Mouse (Mus musculus) cerebellum, postnatal 25 days (tissue): ENCODE results near the gene Cdk19.
"Not testable (repeated sequence)": the region's sequence is repeated elsewhere in the genome, so short reads cannot be mapped to it uniquely, and the experiment has no call there.

Experiments used
- DNase-seq, 2 experiments: peaks; one replicate each; pipeline ENCODE4 v3.0.0; 2021; ENCODE audit warnings: mixed read lengths in 2 of 2

Gene Cdk19

GRCm38 (mm10) chr10:40489086-40489796 lies 149.9 kb downstream of the Cdk19 start:
- DNase-seq: no peak

- no peak for DNase-seq
Measured at GRCm38 (mm10) chr10:40491131-40491530, 151.8 kb downstream of the Cdk19 start.

GRCm38 (mm10) chr10:40491748-40492147 lies 152.4 kb downstream of the Cdk19 start:
- DNase-seq: no peak

- no peak for DNase-seq
Measured at GRCm38 (mm10) chr10:40494181-40495162, 155.1 kb downstream of the Cdk19 start.

- DNase-seq: no peak
Measured at GRCm38 (mm10) chr10:40497301-40498041, 158.1 kb downstream of the Cdk19 start.

GRCm38 (mm10) chr10:40498426-40498825 lies 159.1 kb downstream of the Cdk19 start:
- DNase-seq: no peak

- DNase-seq: peak in 1 of 2 experiments; percentile 47
Measured at GRCm38 (mm10) chr10:40499314-40500252, 160.2 kb downstream of the Cdk19 start.

- DNase-seq: no peak
Measured at GRCm38 (mm10) chr10:40500723-40501245, 161.4 kb downstream of the Cdk19 start.

GRCm38 (mm10) chr10:40502734-40503133 lies 163.4 kb downstream of the Cdk19 start:
- no peak for DNase-seq

GRCm38 (mm10) chr10:40510356-40510755 lies 171.0 kb downstream of the Cdk19 start:
- DNase-seq: no peak

- no peak for DNase-seq
Measured at GRCm38 (mm10) chr10:40511221-40511677, 171.9 kb downstream of the Cdk19 start.

GRCm38 (mm10) chr10:40512185-40512584 lies 172.8 kb downstream of the Cdk19 start:
- DNase-seq: no peak

GRCm38 (mm10) chr10:40512996-40513395 lies 173.6 kb downstream of the Cdk19 start:
- not testable (repeated sequence) for DNase-seq

GRCm38 (mm10) chr10:40515225-40515681 lies 175.9 kb downstream of the Cdk19 start:
- DNase-seq: no peak

- peak in 1 of 2 experiments; percentile 25 for DNase-seq
Measured at GRCm38 (mm10) chr10:40516421-40516820, 177.1 kb downstream of the Cdk19 start.

GRCm38 (mm10) chr10:40519586-40519985 lies 180.2 kb downstream of the Cdk19 start:
- peak; percentile 34 to 51 for DNase-seq

- no peak for DNase-seq
Measured at GRCm38 (mm10) chr10:40521579-40521978, 182.2 kb downstream of the Cdk19 start.

GRCm38 (mm10) chr10:40523312-40523975 lies 184.1 kb downstream of the Cdk19 start:
- DNase-seq: no peak

- no peak for DNase-seq
Measured at GRCm38 (mm10) chr10:40524032-40524806, 184.9 kb downstream of the Cdk19 start.

- DNase-seq: peak; percentile 30 to 71
Measured at GRCm38 (mm10) chr10:40524991-40525390, 185.6 kb downstream of the Cdk19 start.
